Mouse (Mus musculus) T-cell, adult 2 months (primary cell): ENCODE data around the gene Adgrf2.

Source experiments
- DNase-seq: peaks from one replicate; pipeline ENCODE4 v3.0.0; 2022; ENCODE audit warnings: low spot score

The Adgrf2 gene

GRCm38 (mm10) chr17:42741801-42742217, at the start of gene Adgrf2:
TSS of gene Adgrf2 (minus strand) at chr17:42742179.
- DNase-seq: no peak

- DNase-seq: no peak
These were observed 48.8 kb upstream of the Adgrf2 start for GRCm38 (mm10) chr17:42790787-42791186.

GRCm38 (mm10) chr17:42789723-42790122, 47.7 kb upstream of the Adgrf2 start:
- DNase-seq: no peak

- no peak for DNase-seq
These were observed 46.9 kb upstream of the Adgrf2 start for GRCm38 (mm10) chr17:42788686-42789453.

- DNase-seq: peak; percentile 22
These were observed 40.3 kb upstream of the Adgrf2 start for GRCm38 (mm10) chr17:42782156-42782757.

- no peak for DNase-seq
These were observed 11.8 kb upstream of the Adgrf2 start for GRCm38 (mm10) chr17:42753791-42754190.

- no peak for DNase-seq
These were observed 10.2 kb upstream of the Adgrf2 start for GRCm38 (mm10) chr17:42752173-42752572.

- DNase-seq: no peak
These were observed 3.9 kb upstream of the Adgrf2 start for GRCm38 (mm10) chr17:42745657-42746420.

GRCm38 (mm10) chr17:42742823-42743222, 844 bp upstream of the Adgrf2 start:
- no peak for DNase-seq

- DNase-seq: no peak
These were observed 3.2 kb downstream of the Adgrf2 start for GRCm38 (mm10) chr17:42738794-42739193.

- DNase-seq: no peak
These were observed 24.8 kb downstream of the Adgrf2 start for GRCm38 (mm10) chr17:42717161-42717560.

- no peak for DNase-seq
These were observed 27.0 kb downstream of the Adgrf2 start for GRCm38 (mm10) chr17:42714991-42715390.

GRCm38 (mm10) chr17:42710717-42711116, 31.3 kb downstream of the Adgrf2 start:
- DNase-seq: no peak

GRCm38 (mm10) chr17:42705611-42706010, 36.4 kb downstream of the Adgrf2 start:
- DNase-seq: no peak

- DNase-seq: no peak
These were observed 39.8 kb downstream of the Adgrf2 start for GRCm38 (mm10) chr17:42702198-42702597.

- no peak for DNase-seq
These were observed 47.2 kb downstream of the Adgrf2 start for GRCm38 (mm10) chr17:42694730-42695129.

GRCm38 (mm10) chr17:42692136-42692535, 49.8 kb downstream of the Adgrf2 start, which contains the start of gene Adgrf4:
TSS of gene Adgrf4 (minus strand) at chr17:42692284.
- DNase-seq: no peak

GRCm38 (mm10) chr17:42690531-42690930, 51.4 kb downstream of the Adgrf2 start:
- DNase-seq: no peak
